Mouse (Mus musculus) left cerebral cortex, adult 18-20 months (tissue): ENCODE data around the gene Amh. TPM values are rescaled to one million over a fixed set of nuclear protein-coding genes. Genes with fewer than 3 reads are reported as not detected.

Experiments used
- DNase-seq, 2 experiments: peaks; one replicate each; pipeline ENCODE4 v3.0.0; 2021 to 2022; ENCODE audit warnings: low spot score in 2 of 2, mixed read lengths in 1 of 2
- long read RNA-seq, 2 experiments: library from polyadenylated mRNA; stranded (forward); transcript quantifications; one replicate each; pipeline ENCODE4 v2.0.0; 2021
- total RNA-seq, 2 experiments: library from RNA; stranded (reverse); gene quantifications; 2 replicates each; pipeline ENCODE4 v1.2.3; 2021

Amh gene
- 1 to 10 TPM; 2.4 to 2.9 TPM for total RNA-seq
- long read RNA-seq, experiment 1, partial matches to known transcripts: 0 of 1 reads
- long read RNA-seq, experiment 1, other reads (novel, unspliced or antisense): 1 of 1 reads
- long read RNA-seq, experiment 2, partial matches to known transcripts: 1 of 1 reads
- long read RNA-seq, experiment 2, other reads (novel, unspliced or antisense): 0 of 1 reads

DNA sequence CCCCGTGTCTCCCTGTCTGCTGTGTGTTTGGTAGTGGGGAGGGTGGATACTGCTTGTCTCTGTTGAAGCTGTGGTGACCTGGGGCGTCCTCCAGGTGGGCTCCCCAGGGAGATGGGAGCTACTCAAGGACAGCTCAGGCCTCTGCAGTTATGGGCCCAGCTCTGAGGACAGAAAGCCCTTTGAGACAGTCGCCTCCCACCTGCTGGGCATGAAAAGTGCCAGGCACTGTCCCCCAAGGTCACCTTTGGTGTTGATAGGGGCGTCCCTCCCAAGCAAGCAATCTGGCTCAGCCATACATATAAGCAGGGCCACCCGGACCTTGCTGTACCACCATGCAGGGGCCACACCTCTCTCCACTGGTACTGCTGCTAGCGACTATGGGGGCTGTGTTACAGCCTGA lies at the start of gene Amh:
Gene Amh (plus strand): TSS at position 328 of the 400 bp plus-strand sequence.
- DNase-seq: no peak

DNA sequence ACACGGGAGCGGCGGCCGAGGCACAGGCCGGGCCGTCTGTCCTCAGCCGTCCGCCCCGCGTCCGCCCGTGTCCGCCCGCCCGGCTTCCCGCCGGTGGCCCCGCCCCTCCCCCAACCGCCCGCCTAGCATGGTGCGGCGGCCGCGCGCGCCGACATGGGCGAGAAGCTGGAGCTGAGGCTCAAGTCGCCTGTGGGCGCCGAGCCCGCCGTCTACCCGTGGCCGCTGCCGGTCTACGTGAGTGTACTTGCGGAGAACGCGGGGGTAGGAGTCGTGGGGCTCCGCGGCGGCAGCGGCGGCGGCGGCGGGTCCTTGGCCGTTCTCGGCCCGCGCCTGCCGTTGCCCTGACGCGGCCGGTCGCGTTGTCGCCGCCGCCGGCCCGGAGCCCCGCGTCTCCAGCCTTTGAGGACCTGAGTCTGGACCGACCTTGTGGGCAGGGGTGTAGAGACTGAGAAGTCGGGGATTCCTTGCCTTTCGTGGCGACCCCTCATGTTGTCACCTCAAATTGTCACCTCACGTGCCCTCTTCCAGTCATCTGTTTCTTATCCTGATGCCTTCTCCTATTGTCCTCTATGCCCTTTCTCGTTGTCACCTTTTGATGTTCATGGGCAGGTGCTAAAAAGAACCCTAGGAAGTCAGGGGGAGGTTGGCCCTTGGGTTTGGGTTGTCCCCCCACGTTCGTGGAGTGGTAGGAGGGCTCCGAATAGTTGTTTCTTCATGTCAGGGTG lies 49.6 kb upstream of the Amh start:
- no peak for DNase-seq

- no peak for DNase-seq
These were observed 48.9 kb upstream of the Amh start for GRCm38 (mm10) chr10:80756099-80756498.

- no peak for DNase-seq
These were observed 48.5 kb upstream of the Amh start for GRCm38 (mm10) chr10:80756509-80756908.

DNA sequence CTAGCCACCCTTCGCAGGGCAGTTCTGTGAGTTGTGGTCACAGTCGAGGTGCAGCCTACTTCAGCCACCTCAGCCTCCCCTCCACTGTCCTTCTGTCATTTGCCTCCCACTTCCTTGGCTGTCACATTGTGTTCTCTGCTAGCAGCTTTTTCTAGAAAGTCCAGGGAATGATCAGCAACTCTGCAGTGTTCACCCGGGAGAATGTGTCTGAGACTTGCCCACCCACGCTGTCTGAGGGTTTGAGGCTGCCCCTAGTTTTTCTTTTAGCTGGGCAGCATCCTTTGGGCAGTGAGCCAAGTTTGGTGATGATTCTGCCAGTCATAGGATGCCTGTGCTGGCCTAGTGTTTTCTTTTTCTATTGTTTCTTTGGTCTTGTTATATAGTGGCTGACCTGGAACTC lies 48.1 kb upstream of the Amh start:
- peak; percentile 65 to 79 for DNase-seq

- DNase-seq: peak; percentile 44 to 67
These were observed 47.3 kb upstream of the Amh start for GRCm38 (mm10) chr10:80757717-80758116.

- DNase-seq: peak; percentile 44 to 52
These were observed 46.4 kb upstream of the Amh start for GRCm38 (mm10) chr10:80758651-80759050.

GRCm38 (mm10) chr10:80760596-80761524 lies 44.2 kb upstream of the Amh start:
- DNase-seq: no peak

DNA sequence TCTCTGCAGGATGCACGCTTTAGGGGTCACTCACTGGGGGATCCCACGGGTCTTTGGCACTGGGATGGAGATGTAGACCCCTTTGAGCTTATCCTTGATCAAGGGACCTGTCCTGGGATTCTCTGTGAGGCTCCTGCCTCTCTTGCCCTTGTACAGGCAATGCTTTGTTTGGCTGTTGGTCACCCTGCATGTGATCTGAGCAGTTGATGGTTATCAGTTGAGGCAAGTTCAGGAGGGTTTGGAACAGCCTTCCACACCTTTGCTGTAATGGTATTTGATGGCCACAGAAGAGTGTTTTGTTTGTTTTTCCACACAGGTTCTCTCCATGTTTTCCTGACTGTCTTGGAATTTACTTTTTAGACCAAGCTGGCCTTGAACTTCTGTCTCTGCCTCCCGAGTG lies 43.2 kb upstream of the Amh start:
- no peak for DNase-seq

GRCm38 (mm10) chr10:80763502-80763901 lies 41.5 kb upstream of the Amh start:
- DNase-seq: no peak

DNA sequence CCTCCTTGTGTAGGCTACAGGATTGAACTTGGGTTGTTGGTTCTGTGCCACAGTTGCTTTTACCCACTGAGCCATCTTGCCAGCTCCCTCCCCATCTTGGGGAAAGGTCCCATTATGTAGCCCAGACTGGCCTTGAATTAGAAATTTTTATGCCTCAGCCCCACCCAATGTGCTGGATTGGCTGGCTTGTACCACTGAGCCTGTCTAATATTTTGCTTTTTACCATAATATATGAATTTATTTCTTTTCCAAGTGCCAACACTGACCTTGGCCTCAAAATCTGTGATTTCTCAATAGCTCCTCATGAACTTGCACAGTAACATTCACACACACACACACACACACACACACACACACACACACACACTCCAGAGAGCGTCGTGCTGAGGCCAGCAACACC lies 39.3 kb upstream of the Amh start:
- DNase-seq: no peak

- no peak for DNase-seq
These were observed 38.8 kb upstream of the Amh start for GRCm38 (mm10) chr10:80766161-80766815.

DNA sequence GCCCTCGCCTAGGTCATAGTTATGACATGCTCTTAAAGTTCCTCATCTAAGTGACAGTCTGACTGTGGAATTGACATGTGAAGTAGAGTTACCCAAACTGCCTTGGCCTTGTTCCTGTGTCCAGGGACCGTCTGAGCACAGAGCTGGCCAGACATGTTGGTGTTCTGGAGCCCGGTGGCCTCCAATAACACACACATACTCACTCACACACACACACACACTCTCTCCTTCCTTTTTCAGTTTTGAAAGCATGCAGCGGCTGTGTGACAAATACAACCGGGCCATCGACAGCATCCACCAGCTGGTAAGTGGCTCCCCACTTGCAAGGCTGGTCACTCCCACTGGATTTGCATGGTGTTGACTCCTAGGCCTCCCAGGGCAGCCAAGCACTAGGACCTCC lies 36.7 kb upstream of the Amh start:
- no peak for DNase-seq

GRCm38 (mm10) chr10:80773816-80774215 lies 31.2 kb upstream of the Amh start:
- no peak for DNase-seq

GRCm38 (mm10) chr10:80774549-80774948 lies 30.5 kb upstream of the Amh start:
- DNase-seq: peak; percentile 88 to 91

DNA sequence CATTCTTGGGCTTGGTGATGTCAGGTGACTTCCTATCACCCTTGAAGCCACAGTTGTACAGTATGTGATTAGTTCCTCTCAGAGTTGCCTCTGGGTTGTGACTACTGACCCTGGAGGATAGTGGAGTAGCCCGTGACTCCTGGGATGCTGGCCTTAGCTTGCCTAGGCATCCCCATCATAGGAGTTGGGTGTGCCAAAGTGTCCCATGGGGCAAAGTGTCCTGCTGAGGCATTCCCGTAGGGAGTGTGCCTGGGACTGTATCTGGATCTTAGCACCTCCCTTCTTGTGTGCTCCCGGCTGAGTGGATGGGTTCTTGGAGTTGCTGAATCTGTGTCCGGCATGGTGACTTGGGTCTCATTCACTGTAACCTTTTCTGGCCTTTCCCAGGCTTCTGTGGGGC lies 30.1 kb upstream of the Amh start:
- DNase-seq: no peak

- DNase-seq: no peak
These were observed 29.3 kb upstream of the Amh start for GRCm38 (mm10) chr10:80775731-80776130.

DNA sequence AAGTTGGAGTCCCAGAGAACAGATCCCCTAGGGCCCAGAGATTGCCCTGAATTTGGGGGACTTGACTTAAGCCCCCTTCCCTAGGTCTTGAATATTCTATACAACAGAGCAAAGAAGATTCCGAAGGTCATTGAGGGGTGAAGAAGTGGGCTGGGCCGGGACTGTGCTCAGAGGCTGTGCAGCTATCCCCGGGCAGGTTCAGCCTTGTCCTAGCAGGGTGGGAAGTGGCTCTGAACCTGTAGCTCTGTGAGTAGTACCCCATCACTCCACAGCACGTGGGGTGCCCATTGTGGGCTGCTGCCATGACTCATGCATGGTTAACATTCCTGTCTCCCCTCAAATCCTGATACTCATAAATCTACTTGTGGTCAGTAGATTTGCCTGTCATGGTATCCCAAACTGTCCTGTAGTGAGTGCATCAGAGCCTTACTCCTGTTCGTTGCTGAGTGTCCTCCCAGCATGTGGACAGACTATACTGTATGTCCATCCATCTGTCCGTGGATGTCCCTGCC lies 28.6 kb upstream of the Amh start:
- DNase-seq: no peak

DNA sequence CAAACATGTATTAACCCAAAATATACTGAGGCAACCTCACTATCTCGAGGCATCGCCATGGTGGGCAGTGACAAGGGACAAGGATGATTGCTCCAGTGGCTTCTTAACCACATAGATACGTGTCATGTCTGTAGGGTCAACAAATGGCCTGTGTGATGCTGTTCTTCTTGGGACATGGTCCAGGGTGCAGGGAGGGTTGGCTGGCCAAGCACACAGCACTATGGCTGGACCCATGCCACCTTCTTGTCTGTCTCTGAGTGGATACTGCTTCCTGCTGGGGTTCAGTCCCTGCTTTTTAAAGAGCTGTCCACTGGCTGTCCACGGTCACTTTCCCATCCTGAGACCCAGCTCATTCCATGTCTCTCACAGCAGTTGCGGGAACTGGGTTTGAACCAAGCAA lies 27.9 kb upstream of the Amh start:
- no peak for DNase-seq

- no peak for DNase-seq
These were observed 25.5 kb upstream of the Amh start for GRCm38 (mm10) chr10:80779565-80779964.

DNA sequence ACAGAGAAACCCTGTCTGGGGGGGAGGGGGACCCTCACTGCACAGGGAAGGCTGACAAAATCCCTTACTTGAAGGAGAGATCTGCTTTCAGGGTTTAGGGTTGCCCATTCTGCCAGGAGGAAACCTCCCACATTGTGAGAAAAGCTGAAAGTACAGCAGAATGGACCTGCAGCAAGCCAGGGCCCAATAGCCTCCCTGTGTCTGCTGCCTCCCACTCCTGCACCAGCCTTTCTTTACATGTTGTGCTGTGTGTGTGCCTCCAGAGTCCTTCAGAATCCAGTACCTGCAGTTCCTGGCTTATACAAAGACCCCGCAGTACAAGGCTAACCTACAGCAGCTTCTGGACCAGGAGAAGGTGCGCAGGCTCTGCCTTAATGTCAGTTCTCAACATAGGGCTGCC lies 20.7 kb upstream of the Amh start:
- peak in 1 of 2 experiments; percentile 27 for DNase-seq
